Mouse (Mus musculus): ENCODE data around the gene Bcl11a. TPM values are rescaled to one million over a fixed set of nuclear protein-coding genes. Genes with fewer than 3 reads are reported as not detected.

The Bcl11a gene
- polyA plus RNA-seq, 1 experiment from 2014 or later = 26.4 TPM

DNA sequence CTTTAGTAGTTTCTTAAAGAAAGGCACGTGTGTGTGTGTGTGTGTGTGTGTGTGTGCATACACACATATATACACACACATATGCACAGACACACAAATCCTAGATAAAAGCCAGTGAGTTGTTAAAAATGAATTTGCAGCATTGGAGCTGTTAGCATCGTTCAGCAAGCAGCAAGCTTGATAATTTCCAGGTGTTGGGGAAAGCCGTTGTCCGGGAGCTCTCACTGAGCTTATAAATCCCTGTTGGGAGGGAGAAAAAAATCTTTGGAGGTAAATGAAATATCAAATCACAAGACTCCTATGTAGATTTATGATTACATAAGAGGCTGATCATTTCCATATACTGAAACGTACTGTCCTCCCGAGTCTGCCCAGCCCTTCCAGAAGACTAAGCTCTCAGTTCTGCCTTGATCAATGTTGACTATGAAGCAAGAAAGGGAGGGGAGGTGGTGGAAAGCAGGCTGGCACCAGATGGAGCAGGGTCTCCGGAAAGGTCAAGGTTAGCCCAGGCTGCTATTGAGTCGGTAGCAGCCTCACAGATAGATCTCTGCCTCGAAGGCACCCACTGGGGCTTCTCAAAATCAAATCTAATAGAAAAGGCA lies 15.3 kb upstream of the Bcl11a start:
- Histone ChIP-seq H3K9me3 (ENCODE audit: control insufficient read depth, low read length) (no peaks in the 10 kb centered on the region), H3K4me1 (ENCODE audit: control insufficient read depth, insufficient read depth, low read length) (peaks cover 10% of the 10 kb centered on the region), H3K27me3 (replicated peaks; ENCODE audit: control insufficient read depth, insufficient read depth, low read length) (no peaks in the 10 kb centered on the region; the same call in 1 of the 2 replicates), H3K4me3 (ENCODE audit: low read depth, low read length) (no peak overlapping the region), H3K36me3 (ENCODE audit: control insufficient read depth, insufficient read depth, low read length) (no peaks in the 10 kb centered on the region), H3K27ac (replicated peaks; ENCODE audit: low read depth, low read length) (no peak overlapping the region), H3K4me2 (ENCODE audit: low read depth, low read length) (peak overlapping the region; percentile 62; the same call in 1 of the 2 replicates), H3K9ac (ENCODE audit: low read depth, low read length) (no peak overlapping the region)
- ATAC-seq (ENCODE audit: low read depth) (peak; percentile 33; the same call in 1 of the 2 replicates), DNase-seq (ENCODE audit: low spot score) (no peak)
- 17% methylated on average over 9 of the region's 9 CpGs for WGBS

DNA sequence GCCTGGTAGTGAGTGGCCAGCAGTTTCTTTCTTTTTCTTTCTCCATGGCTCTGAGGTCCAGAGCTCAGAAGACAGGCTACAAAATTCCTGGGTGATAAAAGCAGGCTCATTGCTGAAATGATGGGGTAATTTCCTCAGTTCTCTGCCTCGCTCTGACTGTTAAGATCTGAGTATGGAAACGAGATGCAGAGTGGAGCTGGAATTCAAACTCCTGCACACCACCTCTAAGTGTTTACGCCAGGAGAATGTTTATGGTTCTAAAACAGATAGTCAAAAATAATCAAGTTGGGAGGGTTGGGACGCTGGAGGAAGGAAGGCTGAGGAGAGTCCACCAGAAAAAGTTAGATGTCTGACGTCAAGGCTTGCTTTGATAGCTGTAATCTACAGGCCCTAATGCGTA lies 13.6 kb upstream of the Bcl11a start:
- H3K27ac ChIP-seq (replicated peaks; ENCODE audit: low read depth, low read length) = no peak overlapping the region
- H3K27me3 ChIP-seq (replicated peaks; ENCODE audit: control insufficient read depth, insufficient read depth, low read length) = no peaks in the 10 kb centered on the region; the same call in 1 of the 2 replicates
- ATAC-seq (ENCODE audit: low read depth) = no peak
- H3K9ac ChIP-seq (ENCODE audit: low read depth, low read length) = no peak overlapping the region
- no peaks in the 10 kb centered on the region for H3K36me3 ChIP-seq (ENCODE audit: control insufficient read depth, insufficient read depth, low read length)
- 78% methylated on average over 6 of the region's 6 CpGs for WGBS
- no peak for DNase-seq (ENCODE audit: low spot score)
- H3K4me3 ChIP-seq (ENCODE audit: low read depth, low read length) = no peak overlapping the region
- H3K4me1 ChIP-seq (ENCODE audit: control insufficient read depth, insufficient read depth, low read length) = peaks cover 10% of the 10 kb centered on the region
- no peak overlapping the region for H3K4me2 ChIP-seq (ENCODE audit: low read depth, low read length)
- no peaks in the 10 kb centered on the region for H3K9me3 ChIP-seq (ENCODE audit: control insufficient read depth, low read length)

DNA sequence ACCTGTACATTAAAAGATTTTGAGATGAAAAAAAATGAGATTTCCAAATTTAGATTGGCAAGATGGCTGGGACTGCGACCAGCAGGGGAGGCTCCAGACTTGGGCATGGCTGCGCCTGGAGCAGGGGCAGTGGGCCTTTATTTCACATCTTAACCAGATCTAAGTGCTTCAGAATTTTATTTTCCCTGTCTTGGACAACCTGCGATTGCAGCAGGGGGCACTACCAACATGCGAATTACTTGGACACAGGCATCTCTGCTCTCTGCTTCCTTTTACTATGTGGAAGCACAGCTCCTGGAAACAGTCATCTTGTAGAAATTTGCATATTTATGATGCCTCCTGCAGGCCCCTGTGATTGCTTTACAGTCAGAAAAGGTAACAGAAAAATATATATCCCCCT lies 12.5 kb upstream of the Bcl11a start:
- WGBS = 40% methylated on average over 4 of the region's 4 CpGs
- H3K4me3 ChIP-seq (ENCODE audit: low read depth, low read length) = no peak overlapping the region
- peak; percentile 64 for DNase-seq (ENCODE audit: low spot score)

DNA sequence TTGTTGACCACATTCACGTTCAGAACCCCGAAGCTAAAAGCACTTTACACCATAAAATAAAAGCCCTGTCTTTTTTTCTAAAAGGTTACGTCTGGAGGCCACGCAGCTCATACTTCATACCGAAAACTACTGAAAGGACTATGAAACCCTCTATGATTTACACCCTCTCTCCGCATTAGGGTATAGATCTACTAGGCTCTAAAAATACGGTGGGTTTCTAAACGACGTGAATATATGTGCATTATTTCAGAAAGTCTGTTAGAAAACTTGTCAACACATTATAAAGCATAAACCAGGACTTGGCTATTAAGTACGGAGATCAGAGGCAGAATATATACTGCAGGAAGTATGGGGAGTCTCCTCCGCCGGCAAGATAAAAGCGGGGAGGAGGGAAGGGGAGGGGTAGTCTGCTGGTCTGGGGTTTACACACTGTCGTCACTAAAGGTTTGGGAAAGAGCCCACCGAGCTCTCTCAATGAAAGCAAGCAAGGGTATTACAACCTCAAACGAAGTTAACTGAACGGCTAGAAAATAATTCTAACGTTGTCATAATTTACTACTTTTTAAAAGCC lies 3.8 kb upstream of the Bcl11a start:
- Histone ChIP-seq H3K27me3 (replicated peaks; ENCODE audit: control insufficient read depth, insufficient read depth, low read length) (no peaks in the 10 kb centered on the region; the same call in 1 of the 2 replicates), H3K4me2 (ENCODE audit: low read depth, low read length) (peak overlapping the region; percentile 97), H3K27ac (replicated peaks; ENCODE audit: low read depth, low read length) (no peak overlapping the region), H3K4me3 (ENCODE audit: low read depth, low read length) (peak overlapping the region; percentile 82), H3K4me1 (ENCODE audit: control insufficient read depth, insufficient read depth, low read length) (peaks cover 7% of the 10 kb centered on the region), H3K9me3 (ENCODE audit: control insufficient read depth, low read length) (no peaks in the 10 kb centered on the region), H3K36me3 (ENCODE audit: control insufficient read depth, insufficient read depth, low read length) (no peaks in the 10 kb centered on the region), H3K9ac (ENCODE audit: low read depth, low read length) (no peak overlapping the region)
- WGBS = 2% methylated on average over 18 of the region's 18 CpGs
- no peak for DNase-seq (ENCODE audit: low spot score)
- no peak for ATAC-seq (ENCODE audit: low read depth)

More for the DNA sequence above, 12.5 kb upstream of the Bcl11a start:
- no peak for ATAC-seq (ENCODE audit: low read depth)
- Histone ChIP-seq H3K27ac (replicated peaks; ENCODE audit: low read depth, low read length) (no peak overlapping the region), H3K9ac (ENCODE audit: low read depth, low read length) (no peak overlapping the region), H3K4me2 (ENCODE audit: low read depth, low read length) (no peak overlapping the region), H3K4me1 (ENCODE audit: control insufficient read depth, insufficient read depth, low read length) (peaks cover 8% of the 10 kb centered on the region), H3K9me3 (ENCODE audit: control insufficient read depth, low read length) (no peaks in the 10 kb centered on the region), H3K36me3 (ENCODE audit: control insufficient read depth, insufficient read depth, low read length) (no peaks in the 10 kb centered on the region), H3K27me3 (replicated peaks; ENCODE audit: control insufficient read depth, insufficient read depth, low read length) (no peaks in the 10 kb centered on the region; the same call in 1 of the 2 replicates)

DNA sequence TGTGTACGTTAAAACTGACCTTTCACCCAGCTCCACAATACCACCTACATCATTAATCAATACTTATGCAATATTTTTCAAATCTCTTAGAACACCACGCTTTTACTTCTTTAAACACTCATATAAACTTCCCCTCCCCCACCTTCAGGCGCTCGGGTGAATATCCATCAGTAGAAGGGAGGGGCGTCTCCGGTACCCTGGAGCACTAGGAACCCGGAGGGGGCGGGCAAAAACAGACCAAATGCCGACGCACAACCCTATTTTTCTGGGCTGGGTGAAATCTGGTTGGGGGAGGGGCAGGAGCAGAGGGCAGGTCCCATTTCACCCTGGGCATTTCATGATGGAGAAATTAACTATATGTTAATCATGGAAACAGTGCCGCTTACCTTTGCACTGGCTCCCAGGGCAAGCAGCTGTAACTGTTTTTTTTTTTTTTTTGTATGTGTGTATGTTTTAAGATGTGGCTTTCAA lies 3.2 kb upstream of the Bcl11a start, which contains the start of gene A830031A19Rik:
Gene A830031A19Rik, minus strand, starts transcription at position 421 of the 471 bp plus-strand sequence.
- H3K4me3 ChIP-seq (ENCODE audit: low read depth, low read length) = peak within 1 kb of the TSS; percentile 82
- no peaks in the 10 kb centered on the region for H3K9me3 ChIP-seq (ENCODE audit: control insufficient read depth, low read length)
- H3K9ac ChIP-seq (ENCODE audit: low read depth, low read length) = peak within 1 kb of the TSS; percentile 95
- H3K27ac ChIP-seq (replicated peaks; ENCODE audit: low read depth, low read length) = peak within 1 kb of the TSS; percentile 98
- H3K27me3 ChIP-seq (replicated peaks; ENCODE audit: control insufficient read depth, insufficient read depth, low read length) = no peaks in the 10 kb centered on the region; the same call in 1 of the 2 replicates
- no peak for DNase-seq (ENCODE audit: low spot score)
- WGBS = 0% methylated on average over 11 of the region's 11 CpGs
- ATAC-seq (ENCODE audit: low read depth) = no peak
- H3K4me1 ChIP-seq (ENCODE audit: control insufficient read depth, insufficient read depth, low read length) = peaks cover 7% of the 10 kb centered on the region
- no peaks in the 10 kb centered on the region for H3K36me3 ChIP-seq (ENCODE audit: control insufficient read depth, insufficient read depth, low read length)
- H3K4me2 ChIP-seq (ENCODE audit: low read depth, low read length) = peak within 1 kb of the TSS; percentile 97

DNA sequence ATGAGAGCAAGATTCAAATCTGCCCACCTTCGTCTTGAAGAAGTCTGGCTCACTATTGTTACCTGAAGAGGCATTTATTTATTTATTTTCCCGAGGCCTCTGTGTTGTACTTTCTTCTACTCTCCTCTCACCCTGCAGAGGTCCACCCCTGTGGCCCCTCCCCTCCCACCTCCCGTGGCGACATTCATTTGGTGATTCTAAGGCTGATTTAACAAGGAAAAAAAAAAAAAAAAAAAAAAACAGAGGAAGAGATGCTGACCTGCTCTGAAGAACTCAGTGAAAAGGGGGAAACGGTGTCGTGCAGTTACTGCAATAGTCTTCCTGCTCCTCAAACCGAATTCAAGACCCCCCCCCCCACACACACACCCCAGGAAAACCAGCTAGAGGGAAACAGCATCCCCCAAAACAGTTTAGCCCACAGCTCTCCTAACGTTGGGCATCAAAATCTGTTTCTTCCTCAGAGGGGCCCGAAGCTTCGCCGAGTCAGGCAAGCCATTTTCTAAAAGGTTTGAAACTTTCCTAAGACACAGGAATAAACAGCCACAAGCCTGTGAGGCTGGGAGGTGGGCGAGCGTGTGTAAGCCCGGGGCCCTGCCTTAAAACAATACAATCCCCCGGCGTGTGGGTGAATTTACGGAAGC lies 2.2 kb upstream of the Bcl11a start:
- H3K27me3 ChIP-seq (replicated peaks; ENCODE audit: control insufficient read depth, insufficient read depth, low read length) = no peaks in the 10 kb centered on the region; the same call in 1 of the 2 replicates
- peak overlapping the region; percentile 95 for H3K9ac ChIP-seq (ENCODE audit: low read depth, low read length)
- ATAC-seq (ENCODE audit: low read depth) (no peak), DNase-seq (ENCODE audit: low spot score) (no peak)
- H3K9me3 ChIP-seq (ENCODE audit: control insufficient read depth, low read length) = no peaks in the 10 kb centered on the region
- 2% methylated on average over 17 of the region's 17 CpGs for WGBS
- H3K4me3 ChIP-seq (ENCODE audit: low read depth, low read length) = peak overlapping the region; percentile 82
- peaks cover 11% of the 10 kb centered on the region for H3K4me1 ChIP-seq (ENCODE audit: control insufficient read depth, insufficient read depth, low read length)
- H3K27ac ChIP-seq (replicated peaks; ENCODE audit: low read depth, low read length) = peak overlapping the region; percentile 98
- H3K36me3 ChIP-seq (ENCODE audit: control insufficient read depth, insufficient read depth, low read length) = no peaks in the 10 kb centered on the region
- peak overlapping the region; percentile 97 for H3K4me2 ChIP-seq (ENCODE audit: low read depth, low read length)

DNA sequence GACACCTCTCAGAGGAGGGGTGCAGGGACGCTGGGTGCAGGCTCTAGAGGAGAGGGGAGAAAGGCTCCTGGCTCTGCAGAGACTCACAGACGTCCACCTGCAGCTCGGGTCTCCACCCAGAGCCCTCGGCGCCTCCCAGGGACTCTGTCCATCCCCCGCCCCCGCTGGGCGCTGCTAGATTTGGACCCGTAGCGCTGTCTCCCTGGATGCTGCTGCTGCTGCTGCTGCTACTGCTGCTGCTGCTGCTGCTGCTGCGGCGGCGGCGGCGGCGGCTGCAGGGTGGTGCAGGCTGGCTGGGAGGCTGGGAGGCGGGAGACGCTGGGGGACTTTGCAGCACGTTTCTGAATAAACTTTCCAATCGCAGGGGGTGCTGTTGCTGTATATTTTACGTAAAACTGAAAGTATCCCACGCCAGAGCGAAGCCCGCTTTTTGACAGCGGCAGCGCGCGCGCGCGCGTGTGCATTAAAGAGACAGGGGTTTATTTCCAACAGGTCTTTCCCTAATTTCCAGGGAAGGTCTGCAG lies 1.7 kb upstream of the Bcl11a start:
- Histone ChIP-seq H3K27me3 (replicated peaks; ENCODE audit: control insufficient read depth, insufficient read depth, low read length) (no peaks in the 10 kb centered on the region; the same call in 1 of the 2 replicates), H3K27ac (replicated peaks; ENCODE audit: low read depth, low read length) (peak overlapping the region; percentile 98), H3K4me2 (ENCODE audit: low read depth, low read length) (peak overlapping the region; percentile 97), H3K36me3 (ENCODE audit: control insufficient read depth, insufficient read depth, low read length) (no peaks in the 10 kb centered on the region), H3K4me1 (ENCODE audit: control insufficient read depth, insufficient read depth, low read length) (peaks cover 11% of the 10 kb centered on the region), H3K4me3 (ENCODE audit: low read depth, low read length) (peak overlapping the region; percentile 82), H3K9ac (ENCODE audit: low read depth, low read length) (peak overlapping the region; percentile 95), H3K9me3 (ENCODE audit: control insufficient read depth, low read length) (no peaks in the 10 kb centered on the region)
- peak; percentile 28 for ATAC-seq (ENCODE audit: low read depth)
- under 1% methylated on average over 23 of the region's 32 CpGs for WGBS
- peak; percentile 96 for DNase-seq (ENCODE audit: low spot score)

DNA sequence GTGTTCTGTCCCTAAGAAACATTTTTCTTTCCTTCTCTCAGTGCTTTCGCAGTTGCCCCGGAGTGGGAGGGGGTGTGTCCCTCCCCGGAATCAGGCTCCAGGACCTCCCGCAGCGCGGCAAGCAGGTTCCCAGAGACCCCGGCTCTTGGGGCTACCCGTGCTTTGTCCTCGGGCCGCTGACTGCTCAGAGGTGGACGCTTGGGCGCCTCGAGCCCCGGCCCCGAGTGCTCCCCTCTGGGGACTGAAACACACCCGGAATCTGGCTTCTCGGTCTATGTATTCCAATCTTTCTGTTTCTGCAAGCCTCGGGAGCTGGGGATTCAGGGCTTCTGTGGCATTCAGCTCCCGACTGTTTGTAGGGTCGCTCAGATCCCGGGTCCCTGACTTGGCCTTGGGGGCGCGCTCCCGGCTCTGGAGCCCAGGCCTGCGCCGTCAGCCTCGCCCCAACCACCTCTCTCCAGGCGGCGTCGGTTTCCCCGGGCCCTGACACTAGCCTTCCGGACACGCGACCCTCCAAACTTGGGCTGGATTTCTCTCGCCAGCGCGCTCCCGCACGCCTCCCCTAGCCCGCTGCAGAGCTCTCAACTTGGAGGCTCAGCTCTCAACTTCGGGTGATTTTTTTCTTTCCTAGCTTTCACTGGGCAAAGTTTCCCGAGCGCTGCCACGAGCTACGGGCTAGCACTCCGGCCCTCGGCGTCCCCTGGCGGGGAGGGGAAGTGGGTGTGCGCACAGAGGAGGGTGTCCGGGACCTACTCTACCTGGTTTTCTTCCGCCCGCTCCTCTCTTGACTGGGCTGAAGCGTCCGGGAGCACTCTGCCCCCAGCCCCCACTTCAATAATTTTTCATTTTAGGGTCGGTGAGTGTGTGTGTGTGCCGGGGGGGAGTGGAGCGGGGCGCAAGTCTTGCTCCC lies 780 bp upstream of the Bcl11a start:
- Histone ChIP-seq H3K27me3 (replicated peaks; ENCODE audit: control insufficient read depth, insufficient read depth, low read length) (no peaks in the 10 kb centered on the region; the same call in 1 of the 2 replicates), H3K4me2 (ENCODE audit: low read depth, low read length) (peak overlapping the region; percentile 97), H3K4me3 (ENCODE audit: low read depth, low read length) (peak overlapping the region; percentile 82), H3K9ac (ENCODE audit: low read depth, low read length) (peak overlapping the region; percentile 95), H3K4me1 (ENCODE audit: control insufficient read depth, insufficient read depth, low read length) (peaks cover 11% of the 10 kb centered on the region), H3K36me3 (ENCODE audit: control insufficient read depth, insufficient read depth, low read length) (no peaks in the 10 kb centered on the region), H3K9me3 (ENCODE audit: control insufficient read depth, low read length) (no peaks in the 10 kb centered on the region), H3K27ac (replicated peaks; ENCODE audit: low read depth, low read length) (peak overlapping the region; percentile 98)
- peak; percentile 34 for ATAC-seq (ENCODE audit: low read depth)
- 0% methylated on average over 53 of the region's 59 CpGs for WGBS
- DNase-seq (ENCODE audit: low spot score) = peak; percentile 81
